Mouse (Mus musculus): ENCODE measurements around the gene Ift172. TPM values are rescaled to one million over a fixed set of nuclear protein-coding genes. Genes with fewer than 3 reads are reported as not detected.

Gene Ift172
- total RNA-seq (2015; ENCODE audit: low replicate concordance) (0.58 and 3.1 TPM in 2 replicates), total RNA-seq (2017; ENCODE audit: low replicate concordance) (5.6 and 7.9 TPM in 2 replicates)

DNA sequence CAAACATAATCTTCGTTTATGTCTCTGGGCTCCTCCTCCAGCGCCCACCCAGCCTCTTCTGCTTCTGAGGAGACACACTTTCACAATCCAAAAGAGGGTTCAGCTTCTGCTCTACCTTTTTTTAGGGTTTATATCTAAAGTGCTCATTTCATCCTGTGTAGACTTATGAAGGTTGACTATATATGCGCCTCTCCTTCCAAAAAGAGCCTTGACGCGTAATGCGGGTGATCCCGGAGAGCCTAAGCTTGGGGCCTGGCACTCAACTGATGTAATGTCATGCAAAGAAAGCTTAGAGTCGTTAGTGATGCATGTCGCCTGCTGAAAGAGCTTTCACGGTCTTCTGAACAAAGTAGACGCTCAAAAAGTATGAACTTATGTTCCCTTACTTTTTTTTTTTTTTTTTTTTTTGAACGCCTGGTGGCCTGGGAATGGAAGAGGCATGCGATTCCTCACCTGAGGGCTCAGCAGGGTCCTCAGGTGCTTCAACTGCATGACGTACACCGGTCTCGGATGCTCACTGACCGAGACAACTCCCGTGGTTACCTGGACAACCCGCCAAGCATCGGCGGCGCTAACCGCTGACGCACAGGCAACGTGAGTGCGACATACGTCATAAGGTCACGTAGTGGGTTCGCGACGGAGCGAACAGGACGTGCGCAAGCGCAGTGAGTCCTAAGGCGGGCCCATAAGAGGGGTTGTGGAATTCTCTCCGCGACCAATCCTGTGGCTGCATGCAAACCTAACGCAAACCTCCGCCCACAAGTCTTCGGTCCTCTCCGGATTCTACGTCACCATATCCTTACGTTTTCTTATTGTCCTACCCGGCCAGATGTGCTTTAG lies at the start of gene Ift172:
Ift172 (minus strand) TSS at position 596 of the 840 bp plus-strand sequence.
- peak; percentile 98 for ATAC-seq (replicated peaks; ENCODE audit: low FRiP score, poor library complexity, severe bottlenecking)

DNA sequence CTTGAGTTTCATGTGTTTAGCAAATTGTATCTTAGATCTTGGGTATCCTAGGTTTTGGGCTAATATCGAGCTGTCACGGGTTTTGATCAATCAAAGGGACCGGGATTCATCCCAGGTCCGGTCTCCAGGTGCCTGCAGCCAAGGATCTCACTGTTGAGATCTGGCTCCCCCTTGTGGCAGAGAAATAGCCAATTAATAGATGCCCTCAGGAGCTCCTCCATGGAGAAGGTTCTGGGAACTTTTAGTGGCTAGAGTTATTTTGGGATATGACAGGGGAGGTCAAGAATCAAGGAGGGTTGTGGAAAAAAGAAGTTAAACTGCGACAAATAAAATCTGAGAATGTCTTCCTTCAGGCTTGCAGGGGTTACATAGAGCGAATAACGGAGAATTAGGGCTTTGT lies 37.3 kb upstream of the Ift172 start:
- peak; percentile 80 for ATAC-seq (replicated peaks; ENCODE audit: low FRiP score, poor library complexity, severe bottlenecking)

DNA sequence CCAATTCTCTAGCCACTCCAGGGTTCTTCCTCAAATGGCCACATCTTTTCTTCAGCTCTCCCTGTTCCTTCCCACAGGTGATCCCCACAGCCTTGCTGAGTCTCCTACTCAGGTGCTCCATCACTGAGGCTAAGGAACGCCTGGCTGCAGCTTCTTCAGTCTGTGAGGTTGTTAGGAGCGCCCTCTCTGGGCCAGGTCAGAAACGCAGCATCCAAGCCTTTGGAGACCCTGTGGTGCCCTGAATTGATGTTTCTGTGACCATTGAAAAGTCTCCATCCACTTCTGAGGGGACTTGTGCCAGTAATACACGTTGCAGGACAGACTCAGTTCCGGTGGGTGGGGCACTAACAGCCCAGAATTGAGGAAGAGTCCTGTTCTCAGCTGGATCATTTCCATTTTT lies 35.9 kb upstream of the Ift172 start:
- no peak for ATAC-seq (replicated peaks; ENCODE audit: low FRiP score, poor library complexity, severe bottlenecking)

DNA sequence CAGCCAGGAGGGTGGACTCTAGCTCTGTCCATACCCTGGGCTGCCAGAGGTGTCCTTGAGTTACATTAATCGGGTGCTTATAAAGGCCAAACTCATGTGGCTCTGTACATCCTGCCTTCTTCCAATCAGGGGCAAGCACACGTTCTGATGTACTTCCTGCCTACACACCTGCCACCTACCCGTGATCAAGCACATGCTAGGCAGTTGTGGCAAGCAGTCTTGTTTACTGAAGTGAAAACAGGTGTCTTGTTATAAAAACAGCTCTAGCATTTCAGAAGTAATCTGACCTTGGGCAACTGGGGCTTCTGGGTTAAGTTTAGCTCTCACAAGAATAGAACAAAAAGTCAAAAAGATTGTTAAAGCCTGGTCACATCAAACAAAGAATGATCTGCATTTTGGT lies 33.2 kb upstream of the Ift172 start:
- ATAC-seq (replicated peaks; ENCODE audit: low FRiP score, poor library complexity, severe bottlenecking): no peak

DNA sequence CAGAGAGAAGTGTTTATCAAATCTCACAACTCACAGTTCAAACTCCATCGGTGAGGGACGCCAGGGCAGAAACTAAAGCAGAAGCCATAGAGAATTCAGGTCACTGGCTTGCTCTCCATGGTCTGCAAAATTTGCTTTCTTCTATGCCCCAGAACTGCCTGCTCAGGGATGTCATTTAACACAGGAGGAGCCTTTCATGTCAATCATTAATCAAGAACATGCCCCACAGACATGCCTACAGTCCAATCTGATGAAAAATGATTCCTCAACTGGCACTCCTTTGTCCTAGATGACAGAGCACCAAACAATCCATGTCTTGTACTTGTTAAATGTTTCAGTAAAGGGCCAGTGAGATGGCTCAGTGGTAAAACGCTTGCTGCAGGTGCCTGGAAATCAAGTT lies 31.9 kb upstream of the Ift172 start:
- ATAC-seq (replicated peaks; ENCODE audit: low FRiP score, poor library complexity, severe bottlenecking): no peak

DNA sequence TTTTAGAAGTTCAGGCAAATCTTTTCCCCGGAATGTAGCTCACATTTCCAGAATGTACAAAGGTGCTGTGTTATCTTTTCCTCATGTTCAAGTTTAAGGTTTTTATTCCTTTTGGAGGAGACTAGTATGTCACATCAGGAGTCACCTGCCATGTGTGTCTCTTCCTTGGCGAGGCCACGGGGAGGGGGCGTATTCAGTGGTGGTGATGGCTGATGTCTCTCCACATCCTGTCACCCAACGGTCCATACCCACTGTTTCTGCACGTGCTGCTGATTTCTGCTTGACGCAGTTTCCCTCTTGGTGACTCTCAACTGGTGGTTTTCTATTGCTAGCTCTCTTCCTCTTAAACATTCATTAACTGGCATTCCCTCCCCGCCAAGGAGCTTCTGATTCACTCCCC lies 21.9 kb upstream of the Ift172 start:
- ATAC-seq (replicated peaks; ENCODE audit: low FRiP score, poor library complexity, severe bottlenecking): no peak

DNA sequence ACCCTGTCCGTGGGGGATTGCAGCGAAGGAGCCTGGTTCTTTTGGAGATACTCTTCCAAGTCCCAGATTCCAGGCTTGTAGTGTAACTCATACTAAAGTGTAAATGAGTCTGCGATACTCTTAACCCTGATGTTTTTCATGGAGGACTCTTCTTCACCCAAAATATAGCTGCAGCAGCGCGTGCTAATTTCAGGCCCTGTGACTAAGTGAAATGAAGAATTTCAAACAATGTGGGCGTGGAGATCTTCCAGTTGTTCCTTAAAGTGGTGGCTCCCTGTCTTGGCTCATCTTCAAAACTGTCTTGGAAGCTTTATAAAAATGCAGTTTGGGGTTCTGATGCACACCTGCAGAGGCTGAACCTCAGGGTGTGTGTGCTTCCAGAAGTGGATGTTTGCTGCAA lies 12.2 kb upstream of the Ift172 start:
- ATAC-seq (replicated peaks; ENCODE audit: low FRiP score, poor library complexity, severe bottlenecking): no peak

DNA sequence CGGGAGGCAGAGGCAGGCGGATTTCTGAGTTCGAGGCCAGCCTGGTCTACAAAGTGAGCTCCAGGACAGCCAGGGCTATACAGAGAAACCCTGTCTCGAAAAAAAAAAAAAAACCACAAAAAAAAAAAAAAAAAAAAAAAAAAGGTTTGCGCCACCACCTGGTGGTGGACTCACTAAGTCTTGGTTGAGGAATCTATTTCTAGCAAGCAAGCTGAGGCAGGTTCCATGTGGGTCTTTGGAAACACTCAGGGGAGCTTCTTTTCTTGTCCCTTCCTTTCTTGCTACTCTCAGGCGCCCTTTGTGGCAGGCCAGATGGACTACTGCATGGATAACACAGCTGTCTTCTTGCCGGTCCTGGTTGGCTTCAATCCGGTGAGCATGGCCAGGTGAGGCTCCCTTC lies 10.9 kb upstream of the Ift172 start:
- ATAC-seq (replicated peaks; ENCODE audit: low FRiP score, poor library complexity, severe bottlenecking): no peak

DNA sequence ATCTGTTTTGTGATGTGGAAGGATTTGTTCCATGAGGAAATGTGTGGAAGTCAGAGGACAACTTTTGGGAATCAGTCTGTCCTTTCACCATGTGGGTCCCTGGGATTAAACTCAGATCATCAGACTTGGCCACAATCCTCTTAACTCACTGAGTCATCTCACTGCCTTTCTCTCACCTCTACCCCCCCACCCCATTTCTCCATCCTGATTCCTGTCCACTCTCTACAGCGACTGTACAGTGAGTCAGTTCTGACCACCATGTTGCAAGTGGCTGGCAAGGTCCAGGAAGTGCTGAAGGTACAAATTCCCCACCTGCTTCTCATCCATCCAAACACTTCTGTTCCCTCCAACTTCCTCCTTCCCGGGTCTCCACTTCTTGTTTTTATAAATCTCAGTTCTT lies 7.6 kb upstream of the Ift172 start:
- ATAC-seq (replicated peaks; ENCODE audit: low FRiP score, poor library complexity, severe bottlenecking): no peak

DNA sequence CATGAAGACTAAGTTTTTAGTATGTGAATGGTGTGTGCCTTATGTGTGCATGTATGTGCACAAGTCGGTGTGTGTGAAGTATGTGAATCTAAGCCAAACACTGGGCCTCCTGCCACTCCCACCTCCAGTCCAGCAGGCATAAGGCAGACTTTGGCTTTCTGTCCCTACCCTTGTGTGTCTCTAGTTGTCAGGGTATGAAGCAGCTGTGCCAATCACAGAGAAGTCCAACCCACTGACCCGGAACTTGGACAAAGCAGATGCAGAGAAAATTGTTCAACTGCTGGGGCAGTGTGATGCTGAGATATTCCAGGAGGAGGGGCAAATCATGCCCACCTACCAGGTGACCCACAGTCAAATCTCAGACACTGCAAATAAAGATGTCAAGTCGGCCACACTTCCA lies 7.1 kb upstream of the Ift172 start:
- no peak for ATAC-seq (replicated peaks; ENCODE audit: low FRiP score, poor library complexity, severe bottlenecking)

DNA sequence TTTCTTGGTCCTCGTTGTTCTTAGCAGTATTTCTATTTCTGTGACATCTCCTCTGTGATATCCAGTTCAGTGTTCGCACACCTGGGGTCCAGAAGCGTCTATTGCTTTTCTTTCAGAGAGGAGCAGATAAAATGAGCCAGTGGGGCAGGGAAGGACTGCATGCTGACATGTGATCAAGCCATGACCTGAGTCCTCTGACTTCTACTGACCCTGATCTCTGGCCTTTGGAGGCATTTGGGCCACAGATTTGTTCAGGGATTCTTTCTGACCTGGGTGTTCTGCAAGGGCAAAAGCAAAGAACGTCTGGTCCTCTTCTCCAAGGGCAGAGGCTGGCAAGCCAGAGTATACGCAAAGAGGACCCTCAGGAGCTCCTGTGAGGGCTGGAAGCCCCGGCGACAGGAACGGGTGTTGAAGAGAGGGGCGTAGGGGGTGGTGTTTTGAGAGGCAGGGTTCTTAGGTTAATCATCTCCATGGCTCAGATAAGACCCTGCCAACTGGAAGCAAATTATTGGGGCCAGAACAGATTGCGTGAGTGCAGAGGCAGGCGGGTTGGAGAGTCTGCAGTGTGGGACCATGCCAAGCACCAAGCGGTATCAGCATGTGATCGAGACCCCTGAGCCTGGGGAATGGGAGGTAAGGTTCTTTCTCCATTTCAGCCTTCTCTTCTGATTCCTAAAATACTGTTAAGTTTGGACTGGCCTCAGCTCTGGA lies 6.3 kb upstream of the Ift172 start, which contains the start of gene Gckr:
Gckr (plus strand) TSS at position 397 of the 711 bp plus-strand sequence.
- ATAC-seq (replicated peaks; ENCODE audit: low FRiP score, poor library complexity, severe bottlenecking): no peak

DNA sequence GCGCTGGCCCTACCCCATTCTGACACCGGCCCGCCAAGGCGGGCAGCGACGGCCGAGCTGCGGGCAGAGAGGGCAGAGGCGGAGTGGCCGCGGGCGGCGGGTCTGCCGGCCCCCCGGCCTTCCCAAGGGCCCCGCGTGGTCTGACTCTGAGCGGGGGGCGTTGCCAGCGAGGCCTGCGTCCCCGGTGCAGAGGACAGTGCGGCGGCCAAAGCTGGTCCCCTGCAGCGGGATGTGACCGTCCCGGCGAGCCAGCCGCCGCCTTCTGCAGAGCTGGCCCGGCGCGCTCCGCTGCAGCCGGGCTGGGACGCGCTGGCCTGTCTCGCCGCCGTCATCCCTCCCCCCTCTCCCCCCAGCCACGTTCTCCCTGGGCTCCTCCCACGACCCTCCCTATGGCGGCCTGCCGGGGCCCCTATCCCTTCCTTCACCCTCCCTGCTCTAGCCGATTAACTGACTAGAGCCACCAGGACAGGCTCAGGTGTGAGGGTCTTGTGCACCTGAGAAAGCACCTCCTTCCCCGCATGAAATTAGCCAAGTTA lies 4.8 kb upstream of the Ift172 start, which contains the start of gene Fndc4:
Fndc4 (minus strand) TSS at position 475 of the 536 bp plus-strand sequence.
- ATAC-seq (replicated peaks; ENCODE audit: low FRiP score, poor library complexity, severe bottlenecking): no peak

DNA sequence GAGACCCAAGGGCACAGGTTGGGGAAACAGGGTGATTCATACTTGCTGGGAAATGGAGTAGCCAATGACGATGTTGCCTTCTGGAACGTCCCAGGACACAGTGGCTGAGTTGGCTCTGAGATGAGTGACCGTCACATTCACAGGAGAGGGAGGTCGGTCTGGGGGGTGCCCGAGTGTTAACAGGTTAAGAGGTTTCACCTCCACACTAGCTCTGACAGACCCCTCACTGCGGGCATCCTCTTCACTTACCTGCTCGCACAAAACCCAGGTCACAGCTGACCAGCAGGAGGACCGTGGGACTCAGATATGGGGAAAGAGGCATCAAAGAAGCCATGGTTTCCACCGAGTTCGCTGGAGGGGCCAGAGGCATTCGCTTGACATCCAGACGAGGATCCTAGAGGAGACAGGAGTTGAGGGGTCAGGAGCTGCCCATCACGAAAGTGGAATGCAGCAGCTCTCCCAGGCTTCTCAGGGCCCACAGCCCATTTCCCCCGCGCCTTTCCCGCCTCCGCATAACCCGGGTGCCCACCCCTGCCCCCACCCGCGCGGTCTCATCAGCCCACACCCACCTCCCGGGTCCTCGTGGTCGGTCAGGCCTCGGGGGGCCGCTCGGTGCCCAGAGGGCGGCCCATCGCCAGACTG lies 4.2 kb upstream of the Ift172 start:
- no peak for ATAC-seq (replicated peaks; ENCODE audit: low FRiP score, poor library complexity, severe bottlenecking)

DNA sequence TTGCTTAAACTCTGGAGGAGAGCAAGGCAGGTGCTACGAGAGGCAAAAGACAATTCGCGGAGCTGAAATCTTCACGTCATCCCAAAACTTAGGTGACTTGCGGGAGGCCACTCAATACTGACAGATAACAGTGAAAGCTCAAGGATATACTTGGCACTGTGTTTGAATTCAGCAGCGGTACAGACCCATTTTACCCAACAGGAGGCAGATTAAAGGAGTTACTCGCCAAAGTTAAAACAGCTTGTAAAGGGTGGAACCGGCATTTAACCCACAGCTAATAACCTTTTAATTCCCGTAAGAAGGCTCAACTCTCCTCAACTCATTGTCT lies 409 bp upstream of the Ift172 start:
- peak; percentile 50 for ATAC-seq (replicated peaks; ENCODE audit: low FRiP score, poor library complexity, severe bottlenecking)

DNA sequence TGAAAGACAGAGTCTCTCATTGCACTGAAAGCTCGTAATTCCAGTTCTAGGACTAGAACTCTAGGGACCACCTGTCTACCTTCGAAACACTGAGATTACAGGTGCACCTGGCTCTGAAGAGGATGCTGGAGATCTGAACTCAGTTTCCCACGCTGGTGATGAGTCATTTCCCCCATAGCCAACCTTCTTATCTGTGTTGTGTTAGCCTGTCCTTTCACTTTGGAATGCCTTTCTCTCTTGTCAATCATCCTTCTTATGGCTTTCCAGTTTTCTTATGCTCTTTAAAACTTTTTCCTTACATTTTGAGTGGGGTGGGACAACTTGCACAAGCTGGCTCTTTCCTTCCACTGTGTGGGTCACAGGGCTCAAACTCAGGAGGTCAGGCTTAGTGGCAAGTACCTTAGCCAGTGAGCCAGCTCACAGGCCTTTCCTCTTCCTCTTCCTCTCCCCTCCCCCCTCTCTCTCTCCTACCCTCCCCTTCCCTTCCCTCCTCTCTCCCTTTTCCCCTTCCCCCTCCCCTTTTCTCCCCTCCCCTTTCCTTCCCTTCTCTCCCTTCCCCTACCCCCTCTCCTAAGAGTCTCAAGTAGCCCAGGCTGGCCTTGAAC lies 1.2 kb downstream of the Ift172 start:
- ATAC-seq (replicated peaks; ENCODE audit: low FRiP score, poor library complexity, severe bottlenecking): no peak

DNA sequence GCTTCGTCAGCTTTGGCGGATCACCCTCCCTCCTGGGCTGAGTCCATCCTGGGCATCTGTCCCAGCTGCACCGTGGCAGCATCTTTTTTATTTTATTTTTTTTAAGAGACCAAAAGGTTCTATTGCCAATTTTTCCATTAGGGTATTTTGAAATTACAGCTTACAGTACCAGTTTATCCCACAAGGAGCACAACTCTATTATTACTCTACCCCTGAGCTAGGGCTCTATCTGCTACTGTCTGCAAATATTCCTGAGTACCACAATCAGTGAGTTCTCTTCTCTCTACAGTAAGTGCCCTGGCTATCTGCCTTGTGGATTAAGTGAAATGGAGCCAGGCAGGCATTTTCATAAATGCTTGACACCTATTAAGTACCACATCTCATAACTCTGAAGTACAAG lies 2.3 kb downstream of the Ift172 start:
- no peak for ATAC-seq (replicated peaks; ENCODE audit: low FRiP score, poor library complexity, severe bottlenecking)

DNA sequence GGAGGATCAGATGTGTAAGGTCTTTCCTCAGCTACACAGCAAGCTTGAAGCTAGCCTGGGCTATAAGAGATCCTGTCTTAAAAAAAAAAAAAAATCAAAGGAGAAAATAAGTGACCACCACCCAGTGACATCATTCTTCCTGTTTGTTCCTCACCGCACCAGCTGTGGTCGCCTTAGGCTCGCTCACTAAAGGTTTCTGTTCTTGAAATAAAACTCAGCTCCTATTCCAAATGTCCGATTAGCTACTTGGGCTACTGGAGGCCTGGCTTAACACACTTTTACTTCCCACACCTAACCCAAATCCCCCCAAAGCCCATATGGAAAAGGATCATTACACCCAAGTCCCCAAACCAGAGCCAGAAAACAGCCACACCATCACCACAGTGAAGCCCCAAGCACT lies 2.7 kb downstream of the Ift172 start:
- ATAC-seq (replicated peaks; ENCODE audit: low FRiP score, poor library complexity, severe bottlenecking): no peak

DNA sequence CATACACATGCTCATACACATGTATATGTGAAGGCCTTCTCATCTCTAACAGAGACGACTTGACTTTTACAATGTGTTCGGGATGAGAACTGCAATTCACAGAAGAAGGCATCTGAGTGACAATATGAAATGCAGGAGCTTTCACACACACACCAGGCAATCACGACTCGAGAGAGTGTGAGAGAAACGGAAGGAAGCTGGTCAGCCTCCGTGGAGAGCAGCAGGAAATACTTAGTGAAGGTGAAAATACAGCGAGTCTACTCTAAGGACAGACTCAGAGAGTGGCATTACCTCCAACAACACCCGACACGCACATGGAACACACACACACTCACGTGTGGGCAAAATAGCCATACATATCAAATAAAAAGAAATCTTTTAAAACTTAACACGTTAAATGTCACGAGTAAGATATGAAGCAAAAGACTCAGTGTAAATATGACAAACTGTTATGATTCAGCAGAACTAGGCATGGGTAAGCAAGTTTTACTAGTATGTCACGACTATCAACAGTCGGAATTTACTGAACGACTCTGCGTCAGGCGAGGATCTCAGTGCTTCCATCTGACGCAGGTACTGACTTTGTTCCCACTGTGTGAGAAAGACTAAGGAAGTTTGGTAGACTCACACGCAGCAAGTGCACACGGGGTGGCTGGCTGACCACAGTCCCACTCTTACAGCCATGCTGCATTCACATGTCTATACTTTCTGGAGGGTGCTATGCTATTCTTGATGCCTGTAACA lies 11.5 kb downstream of the Ift172 start:
- ATAC-seq (replicated peaks; ENCODE audit: low FRiP score, poor library complexity, severe bottlenecking): no peak

DNA sequence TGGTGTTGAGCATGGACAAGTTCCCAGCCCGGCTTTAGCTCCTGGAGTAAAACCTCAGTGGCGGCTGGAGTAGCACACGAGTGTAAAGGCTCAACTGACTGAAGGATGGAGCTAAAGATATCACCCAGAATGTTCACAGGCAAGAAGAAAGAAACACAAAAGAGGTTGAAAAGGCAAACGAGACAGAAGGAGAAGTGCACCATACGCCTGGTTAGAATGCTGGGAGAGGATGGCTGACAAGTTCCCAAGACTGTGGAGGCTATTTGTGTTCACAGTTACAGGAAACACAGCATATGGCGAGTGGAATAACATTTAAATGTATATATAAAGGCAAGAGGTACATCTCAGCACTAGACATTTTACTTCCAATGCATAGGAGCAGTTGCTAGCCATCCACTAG lies 17.9 kb downstream of the Ift172 start:
- ATAC-seq (replicated peaks; ENCODE audit: low FRiP score, poor library complexity, severe bottlenecking): no peak
